ENCODE assay signal across 15 mouse cellular contexts in genomic region chr13:9426779-9427178, GRCm38 (mm10).
DNase-seq lines count a peak whose midpoint lies in the region; ATAC-seq and TF ChIP-seq lines count a peak whose summit lies in the region.
"Had no signal": no experiment of that assay in that cellular context is flagged by ENCODE, and none has a peak within 500 bp of the region (broad histone marks: within the 10 kb centered on the region; RNA-seq: fewer than 3 reads in every experiment).

No protein-coding gene starts in this region.

- intact Hi-C loops in heart, adult 2 months (cut with DNase I) = no loop called here

- DNase-seq in heart, adult 2 months = peak in 1 of 2 experiments; percentile 50
- DNase-seq in midbrain, embryonic 11.5 days (ENCODE audit: low spot score, missing footprints) = peak; percentile 28
- peak; percentile 36 to 50 for DNase-seq in kidney, postnatal 25 days
- peak; percentile 14 to 29 for DNase-seq in lung, postnatal 4 days
- DNase-seq: adrenal gland, postnatal 36 days; right cerebral cortex, postnatal 14 days had no signal

- peaks cover 45% of the 10 kb centered on the region for H3K36me3 ChIP-seq in heart, adult 2 months (ENCODE audit: control insufficient read depth, insufficient read depth, low read length)
- H3K36me3 ChIP-seq in heart, embryonic 12.5 days = no peaks in the 10 kb centered on the region
- H3K36me3 ChIP-seq in midbrain, embryonic 11.5 days (ENCODE audit: control insufficient read depth, insufficient read depth, low read length) = no peaks in the 10 kb centered on the region
- H3K36me3 ChIP-seq in midbrain, embryonic 13.5 days = no peaks in the 10 kb centered on the region
- H3K36me3 ChIP-seq: embryonic facial prominence, embryonic 15.5 days; G1E; limb, embryonic 10.5 days had no signal

- 20% methylated on average over 4 of the region's 4 CpGs for WGBS in heart, adult 2 months
- WGBS in heart, embryonic 12.5 days = 18% methylated on average over 4 of the region's 4 CpGs
- WGBS in midbrain, embryonic 11.5 days = 83% methylated on average over 4 of the region's 4 CpGs
- 85% methylated on average over 4 of the region's 4 CpGs for WGBS in midbrain, embryonic 13.5 days

- ATAC-seq in heart, embryonic 12.5 days (ENCODE audit: insufficient number of reproducible peaks, low FRiP score) = no peak
- ATAC-seq in midbrain, embryonic 11.5 days (ENCODE audit: low FRiP score) = no peak
- ATAC-seq in midbrain, embryonic 13.5 days = no peak
- no peak for ATAC-seq in CD4-positive, CD25-positive, alpha-beta regulatory T cell, adult 4 months
- ATAC-seq in erythroblast, adult 5-6 weeks (replicated peaks; ENCODE audit: low FRiP score, poor library complexity, severe bottlenecking) = no peak
- ATAC-seq: forebrain, embryonic 13.5 days had no signal

- no peak overlapping the region for H3K9ac ChIP-seq in heart, adult 2 months (ENCODE audit: low read depth, low read length)
- H3K9ac ChIP-seq in heart, embryonic 12.5 days = no peak overlapping the region
- H3K9ac ChIP-seq in midbrain, embryonic 11.5 days (ENCODE audit: low read length) = no peak overlapping the region
- no peak overlapping the region for H3K9ac ChIP-seq in midbrain, embryonic 13.5 days (replicated peaks)
- H3K9ac ChIP-seq: embryonic facial prominence, embryonic 15.5 days; forebrain, embryonic 13.5 days; liver, embryonic 14.5 days had no signal

- H3K4me2 ChIP-seq in heart, embryonic 12.5 days = no peak overlapping the region
- H3K4me2 ChIP-seq in midbrain, embryonic 11.5 days = no peak overlapping the region
- H3K4me2 ChIP-seq in midbrain, embryonic 13.5 days (replicated peaks) = no peak overlapping the region
- H3K4me2 ChIP-seq: embryonic facial prominence, embryonic 15.5 days; forebrain, embryonic 13.5 days had no signal

- peaks cover 5% of the 10 kb centered on the region for H3K9me3 ChIP-seq in heart, embryonic 12.5 days (replicated peaks)
- peaks cover 3% of the 10 kb centered on the region; the same call in 1 of the 2 replicates for H3K9me3 ChIP-seq in midbrain, embryonic 11.5 days (ENCODE audit: control insufficient read depth, low read length)
- H3K9me3 ChIP-seq in midbrain, embryonic 13.5 days = peaks cover 5% of the 10 kb centered on the region; the same call in 1 of the 2 replicates
- H3K9me3 ChIP-seq: embryonic facial prominence, embryonic 15.5 days; G1E; limb, embryonic 10.5 days had no signal

- H3K27ac ChIP-seq in heart, adult 2 months = peak overlapping the region; percentile 4
- H3K27ac ChIP-seq in heart, embryonic 12.5 days (ENCODE audit: poor library complexity, severe bottlenecking) = no peak overlapping the region
- H3K27ac ChIP-seq in midbrain, embryonic 11.5 days (ENCODE audit: low read depth, low read length) = no peak overlapping the region
- no peak overlapping the region for H3K27ac ChIP-seq in midbrain, embryonic 13.5 days
- H3K27ac ChIP-seq: embryonic facial prominence, embryonic 15.5 days; forebrain, embryonic 13.5 days; limb, embryonic 10.5 days; liver, embryonic 14.5 days had no signal

- TF ChIP-seq POLR2A in heart, adult 2 months (IDR thresholded peaks at IDR 0.05; ENCODE audit: insufficient read depth, low read depth, low read length) = no peak

- H3K4me3 ChIP-seq in heart, adult 2 months = no peak overlapping the region
- no peak overlapping the region for H3K4me3 ChIP-seq in heart, embryonic 12.5 days
- H3K4me3 ChIP-seq in midbrain, embryonic 11.5 days (ENCODE audit: low read depth, low read length) = no peak overlapping the region
- no peak overlapping the region for H3K4me3 ChIP-seq in midbrain, embryonic 13.5 days (replicated peaks)
- H3K4me3 ChIP-seq: embryonic facial prominence, embryonic 15.5 days; forebrain, embryonic 13.5 days; limb, embryonic 10.5 days had no signal

- peak; percentile 48 for TF ChIP-seq CTCF in heart, adult 2 months (IDR thresholded peaks at IDR 0.05)

- peak; percentile 80 for TF ChIP-seq EP300 in heart, adult 2 months (IDR thresholded peaks at IDR 0.05; ENCODE audit: insufficient read depth, low read depth, low read length)

- peaks cover 1% of the 10 kb centered on the region; the same call in 1 of the 2 replicates for H3K79me2 ChIP-seq in heart, adult 2 months (replicated peaks; ENCODE audit: control insufficient read depth, insufficient read depth, low read length)

- no peaks in the 10 kb centered on the region for H3K27me3 ChIP-seq in heart, adult 2 months (ENCODE audit: control insufficient read depth, insufficient read depth, low read length)
- H3K27me3 ChIP-seq in heart, embryonic 12.5 days (replicated peaks) = no peaks in the 10 kb centered on the region
- no peaks in the 10 kb centered on the region for H3K27me3 ChIP-seq in midbrain, embryonic 11.5 days (ENCODE audit: control insufficient read depth, insufficient read depth, low read length)
- H3K27me3 ChIP-seq in midbrain, embryonic 13.5 days = no peaks in the 10 kb centered on the region
- H3K27me3 ChIP-seq: embryonic facial prominence, embryonic 15.5 days; forebrain, embryonic 13.5 days had no signal

- peaks cover 19% of the 10 kb centered on the region for H3K4me1 ChIP-seq in heart, adult 2 months (ENCODE audit: control insufficient read depth, insufficient read depth, low read length)
- peaks cover 34% of the 10 kb centered on the region for H3K4me1 ChIP-seq in heart, embryonic 12.5 days (replicated peaks)
- H3K4me1 ChIP-seq in midbrain, embryonic 11.5 days (ENCODE audit: control insufficient read depth, insufficient read depth, low read length) = no peaks in the 10 kb centered on the region
- no peaks in the 10 kb centered on the region for H3K4me1 ChIP-seq in midbrain, embryonic 13.5 days (replicated peaks)
- H3K4me1 ChIP-seq: embryonic facial prominence, embryonic 15.5 days; forebrain, embryonic 13.5 days; limb, embryonic 10.5 days had no signal
